Mouse (Mus musculus) stomach, embryonic 15.5 days (tissue): ENCODE results near the gene Klk1b11. TPM values are rescaled to one million over a fixed set of nuclear protein-coding genes. Genes with fewer than 3 reads are reported as not detected.
"Not testable (repeated sequence)": the region's sequence is repeated elsewhere in the genome, so short reads cannot be mapped to it uniquely, and the experiment has no call there.

Source experiments
- ATAC-seq: fragments of 200-750 bp; cut with Nextera tagmentation; 2 replicates; pipeline ENCODE4 v1.8.0; 2017; ENCODE audit warnings: low read depth, moderate number of reproducible peaks, moderate TSS enrichment; ENCODE audit not compliant: insufficient read depth, low FRiP score
- H3K27ac ChIP-seq: fragments of 300-500 bp; sonication (generic); 2 replicates; pipeline ENCODE4 v1.5.1; 2015; ENCODE audit warnings: mild to moderate bottlenecking, inconsistent platforms
- H3K27me3 ChIP-seq: fragments of 300-500 bp; sonication (generic); replicated peaks from 2 replicates; pipeline ENCODE4 v1.6.1; 2015; ENCODE audit warnings: inconsistent platforms
- H3K36me3 ChIP-seq: fragments of 300-500 bp; sonication (generic); 2 replicates; pipeline ENCODE4 v1.6.1; 2015; ENCODE audit warnings: inconsistent platforms
- H3K4me1 ChIP-seq: fragments of 300-500 bp; sonication (generic); 2 replicates; pipeline ENCODE4 v1.6.1; 2015; ENCODE audit warnings: inconsistent platforms
- H3K4me2 ChIP-seq: fragments of 300-500 bp; sonication (generic); 2 replicates; pipeline ENCODE4 v1.6.1; 2015; ENCODE audit warnings: mild to moderate bottlenecking, inconsistent platforms
- H3K4me3 ChIP-seq: fragments of 300-500 bp; sonication (generic); replicated peaks from 2 replicates; pipeline ENCODE4 v1.5.1; 2015; ENCODE audit warnings: inconsistent platforms
- H3K9ac ChIP-seq: fragments of 300-500 bp; sonication (generic); 2 replicates; pipeline ENCODE4 v1.6.1; 2015; ENCODE audit warnings: inconsistent platforms
- H3K9me3 ChIP-seq: fragments of 300-500 bp; sonication (generic); 2 replicates; pipeline ENCODE4 v1.6.1; 2016; ENCODE audit warnings: inconsistent platforms
- WGBS: fragments of 180-500 bp; shearing (Covaris S2); methylation state at CpG from one replicate; pipeline ENCODE4 v1.1.7; 2015; 5-methylcytosine and 5-hydroxymethylcytosine counted together
- polyA plus RNA-seq: library from polyadenylated mRNA; unstranded; fragments of >200 nt; fragmentation: Nextera tagmentation; extraction: Ambion mirVana; gene quantifications from 2 replicates; pipeline ENCODE4 v1.2.1, GENCODE M21; 2015

The Klk1b11 gene
- 0.26 TPM in 1 of 2 replicates, not detected in the other for polyA plus RNA-seq

DNA sequence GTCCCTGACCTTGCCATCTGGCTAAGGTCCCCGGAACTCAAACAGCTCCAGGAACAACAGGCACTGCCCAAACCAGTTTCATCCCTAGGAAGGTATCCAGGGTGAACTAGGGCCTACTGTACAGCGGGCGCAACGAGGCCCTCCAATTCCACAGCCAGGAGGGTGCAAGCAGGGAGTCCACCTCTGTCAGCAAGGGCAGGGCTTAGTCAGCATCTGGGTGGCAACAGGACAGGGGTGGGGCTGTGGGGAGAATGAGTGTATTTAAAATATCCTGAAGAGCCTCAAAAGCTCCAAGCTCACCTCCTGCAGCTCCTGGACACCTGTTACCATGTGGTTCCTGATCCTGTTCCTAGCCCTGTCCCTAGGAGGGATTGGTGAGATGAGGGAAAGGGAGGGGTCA, at the start of gene Klk1b11:
TSS of gene Klk1b11 (plus strand) at position 301 of the 400 bp plus-strand sequence.
- H3K9ac ChIP-seq, H3K27me3 ChIP-seq, H3K27ac ChIP-seq, H3K4me2 ChIP-seq, H3K9me3 ChIP-seq, H3K4me1 ChIP-seq, H3K36me3 ChIP-seq, ATAC-seq, H3K4me3 ChIP-seq: not testable (repeated sequence)
- 75% methylated on average over 4 of the region's 4 CpGs for WGBS

DNA sequence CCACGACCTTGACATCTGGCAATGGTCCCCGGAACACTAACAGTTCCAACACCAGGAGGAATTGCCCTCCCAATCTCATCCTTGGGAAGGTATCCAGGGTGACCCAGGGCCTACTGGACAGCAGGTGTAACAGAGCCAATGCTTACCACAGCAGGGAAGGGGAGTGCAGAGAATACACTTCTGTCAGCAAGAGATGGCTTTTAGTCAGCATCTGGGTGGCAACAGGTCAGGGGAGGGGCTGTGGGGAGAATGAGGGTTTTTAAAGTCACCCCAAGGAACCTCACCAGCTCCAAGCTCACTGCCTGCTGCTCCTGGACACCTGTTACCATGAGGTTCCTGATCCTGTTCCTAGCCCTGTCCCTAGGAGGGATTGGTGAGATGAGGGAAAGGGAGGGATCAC, 45.3 kb upstream of the Klk1b11 start, which contains the start of gene Klk1b8:
TSS of gene Klk1b8 (plus strand) at position 301 of the 400 bp plus-strand sequence.
- H3K9me3 ChIP-seq: no peaks in the 10 kb centered on the region
- ATAC-seq: no peak
- H3K27ac ChIP-seq: no peak within 1 kb of the TSS
- H3K4me2 ChIP-seq: no peak within 1 kb of the TSS
- no peaks in the 10 kb centered on the region for H3K27me3 ChIP-seq
- no peak within 1 kb of the TSS for H3K9ac ChIP-seq
- no peaks in the 10 kb centered on the region for H3K36me3 ChIP-seq
- H3K4me1 ChIP-seq: no peaks in the 10 kb centered on the region
- WGBS: 69% methylated on average over 2 of the region's 2 CpGs
- H3K4me3 ChIP-seq: no peak within 1 kb of the TSS

DNA sequence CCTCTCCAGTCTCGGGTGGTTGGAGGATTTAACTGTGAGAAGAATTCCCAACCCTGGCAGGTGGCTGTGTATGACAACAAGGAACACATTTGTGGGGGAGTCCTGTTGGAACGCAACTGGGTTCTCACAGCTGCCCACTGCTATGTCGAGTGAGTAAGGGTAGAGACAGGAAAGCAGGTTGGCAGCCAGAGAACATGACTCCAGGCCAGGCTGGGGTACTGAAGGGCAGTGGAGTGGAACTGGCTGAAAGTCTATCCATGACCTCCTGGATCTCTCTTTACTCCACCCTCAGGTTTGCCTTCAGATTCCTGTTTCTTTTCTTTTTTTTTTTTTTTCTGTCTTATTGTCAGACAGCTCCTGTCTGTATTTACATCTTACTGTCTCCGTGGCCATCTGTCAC, 43.0 kb upstream of the Klk1b11 start:
- Histone ChIP-seq H3K27ac (no peak overlapping the region), H3K4me1 (no peaks in the 10 kb centered on the region), H3K36me3 (no peaks in the 10 kb centered on the region), H3K9me3 (no peaks in the 10 kb centered on the region), H3K4me2 (no peak overlapping the region), H3K4me3 (no peak overlapping the region), H3K9ac (no peak overlapping the region), H3K27me3 (no peaks in the 10 kb centered on the region)
- no peak for ATAC-seq
- WGBS: 52% methylated on average over 4 of the region's 4 CpGs

DNA sequence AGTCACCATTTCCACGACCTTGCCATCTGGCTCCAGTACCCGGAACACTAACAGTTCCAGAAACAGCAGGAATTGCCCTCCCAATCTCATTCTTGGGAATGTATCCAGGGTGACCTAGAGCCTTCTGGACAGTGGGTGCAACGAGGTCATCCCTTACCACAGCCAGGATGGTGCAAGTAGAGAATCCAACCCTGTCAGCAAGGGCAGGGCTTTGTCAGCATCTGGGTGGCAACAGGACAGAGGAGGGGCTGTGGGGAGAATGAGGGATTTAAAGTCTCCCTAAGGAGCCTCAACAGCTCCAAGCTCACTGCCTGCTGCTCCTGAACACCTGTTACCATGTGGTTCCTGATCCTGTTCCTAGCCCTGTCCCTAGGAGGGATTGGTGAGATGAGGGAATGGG, 29.2 kb upstream of the Klk1b11 start, which contains the start of gene Klk1b1:
TSS of gene Klk1b1 (plus strand) at position 301 of the 400 bp plus-strand sequence.
- Histone ChIP-seq H3K4me1 (no peaks in the 10 kb centered on the region), H3K4me2 (no peak within 1 kb of the TSS), H3K36me3 (no peaks in the 10 kb centered on the region), H3K27me3 (no peaks in the 10 kb centered on the region), H3K9ac (no peak within 1 kb of the TSS), H3K9me3 (no peaks in the 10 kb centered on the region), H3K4me3 (no peak within 1 kb of the TSS), H3K27ac (no peak within 1 kb of the TSS)
- ATAC-seq: no peak
- 70% methylated on average over 3 of the region's 3 CpGs for WGBS

DNA sequence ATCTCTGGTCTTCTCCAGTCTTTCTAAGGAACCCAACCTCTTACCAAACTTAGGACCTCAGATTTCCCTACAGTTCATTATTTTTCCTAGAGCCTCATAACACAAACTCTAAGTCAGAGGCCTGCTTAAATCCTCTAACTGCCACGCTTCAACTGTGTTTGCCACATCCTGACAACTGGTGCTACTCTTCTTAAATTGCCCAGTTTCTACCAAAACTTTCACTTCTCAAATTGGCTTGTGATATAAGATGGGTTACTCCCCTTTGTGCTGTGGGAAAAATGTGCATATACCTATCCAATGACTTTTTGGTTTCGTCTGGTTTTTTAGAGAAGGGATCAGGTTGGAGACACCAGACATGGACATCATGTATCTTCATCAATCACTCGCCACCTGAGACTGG, 28.6 kb upstream of the Klk1b11 start:
- H3K9ac ChIP-seq: no peak overlapping the region
- no peak overlapping the region for H3K4me2 ChIP-seq
- no peak overlapping the region for H3K27ac ChIP-seq
- H3K9me3 ChIP-seq: no peaks in the 10 kb centered on the region
- no peaks in the 10 kb centered on the region for H3K4me1 ChIP-seq
- no peak for ATAC-seq
- H3K36me3 ChIP-seq: no peaks in the 10 kb centered on the region
- H3K4me3 ChIP-seq: no peak overlapping the region
- no peaks in the 10 kb centered on the region for H3K27me3 ChIP-seq
- 82% methylated on average over 3 of the region's 3 CpGs for WGBS

DNA sequence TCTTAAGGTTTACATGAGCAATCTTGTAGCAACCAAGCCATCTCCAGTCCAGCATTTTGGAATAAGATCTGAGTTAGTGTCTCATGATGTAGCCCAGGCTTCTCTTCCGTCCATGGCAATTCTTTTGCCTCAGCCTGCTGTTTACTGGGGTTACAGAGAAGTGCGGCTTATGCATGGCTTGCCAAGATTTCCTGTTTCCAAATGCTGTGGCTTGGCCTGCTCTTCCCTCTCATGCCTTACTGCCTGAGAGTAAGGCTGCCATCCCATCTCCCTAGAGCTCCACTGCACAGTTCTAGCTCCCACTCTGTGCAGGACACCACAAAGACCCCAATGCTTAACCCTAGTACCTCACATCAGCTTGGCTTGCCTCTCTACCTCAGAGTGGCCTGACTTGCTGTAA, 28.1 kb upstream of the Klk1b11 start:
- Histone ChIP-seq H3K4me2 (no peak overlapping the region), H3K9ac (no peak overlapping the region), H3K27ac (no peak overlapping the region), H3K36me3 (no peaks in the 10 kb centered on the region), H3K4me1 (no peaks in the 10 kb centered on the region), H3K9me3 (no peaks in the 10 kb centered on the region), H3K27me3 (no peaks in the 10 kb centered on the region), H3K4me3 (no peak overlapping the region)
- 76% methylated on average over 2 of the region's 2 CpGs for WGBS
- no peak for ATAC-seq

DNA sequence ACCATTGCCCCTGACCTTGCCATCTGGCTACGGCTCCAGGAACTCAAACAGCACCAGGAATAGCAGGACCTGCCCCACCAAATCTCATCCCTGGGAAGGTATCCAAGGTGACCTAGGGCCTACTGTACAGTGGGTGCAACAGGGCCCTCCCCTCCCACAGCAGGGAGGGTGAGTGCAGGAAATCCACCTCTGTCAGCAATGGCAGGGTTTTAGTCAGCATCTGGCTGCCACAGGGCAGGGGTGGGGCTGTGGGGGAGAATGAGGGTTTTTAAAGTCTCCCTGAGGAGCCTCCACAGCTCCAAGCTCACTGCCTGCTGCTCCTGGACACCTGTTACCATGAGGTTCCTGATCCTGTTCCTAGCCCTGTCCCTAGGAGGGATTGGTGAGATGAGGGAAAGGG, 19.9 kb upstream of the Klk1b11 start, which contains the start of gene Klk1b9:
TSS of gene Klk1b9 (plus strand) at position 301 of the 400 bp plus-strand sequence.
- H3K27me3 ChIP-seq: not testable (repeated sequence)
- 77% methylated on average over 1 of the region's 1 CpGs for WGBS

DNA sequence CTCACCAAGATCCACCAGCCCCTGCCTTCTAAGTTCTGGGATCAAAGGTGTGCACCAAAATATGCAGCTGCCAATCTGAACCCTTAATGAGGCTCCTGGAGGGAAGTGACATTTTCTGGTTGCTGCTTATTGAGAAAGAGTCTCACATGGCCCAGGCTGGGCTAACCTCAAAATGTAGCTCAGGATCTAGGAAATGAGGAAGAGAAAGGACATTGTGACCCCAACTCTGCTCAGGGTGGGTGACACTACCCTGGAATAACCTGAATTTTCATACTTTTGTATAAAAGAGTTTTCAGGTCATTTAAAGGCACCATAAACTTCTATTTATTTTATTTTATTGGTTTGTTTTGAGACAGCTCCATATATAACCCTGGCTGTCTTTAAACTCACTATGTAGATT, 10.0 kb upstream of the Klk1b11 start:
- no peak for ATAC-seq

More for the DNA sequence above, 19.9 kb upstream of the Klk1b11 start, which contains the start of gene Klk1b9:
- H3K4me2 ChIP-seq, H3K9me3 ChIP-seq, H3K36me3 ChIP-seq, H3K4me1 ChIP-seq, H3K27ac ChIP-seq, H3K4me3 ChIP-seq, H3K9ac ChIP-seq, ATAC-seq: not testable (repeated sequence)

DNA sequence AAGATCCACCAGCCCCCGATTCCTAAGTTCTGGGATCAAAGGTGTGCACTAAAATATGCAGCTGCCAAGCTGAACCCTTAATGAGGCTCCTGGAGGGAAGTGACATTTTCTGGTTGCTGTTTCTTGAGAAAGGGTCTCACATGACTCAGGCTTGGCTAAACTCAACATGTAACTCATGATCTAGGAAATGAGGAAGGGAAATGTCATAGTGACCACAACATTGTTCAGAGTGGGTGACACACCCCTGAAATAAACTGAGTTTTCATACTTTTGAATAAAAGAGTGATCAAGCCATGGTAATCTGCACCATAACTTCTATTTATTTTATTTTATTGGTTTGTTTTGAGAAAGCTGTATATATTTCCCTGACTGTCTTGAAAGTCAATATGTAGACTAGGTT, 856 bp upstream of the Klk1b11 start:
- H3K27ac ChIP-seq, H3K4me2 ChIP-seq, H3K27me3 ChIP-seq, H3K9ac ChIP-seq, H3K36me3 ChIP-seq, H3K4me1 ChIP-seq, ATAC-seq, H3K9me3 ChIP-seq, H3K4me3 ChIP-seq: not testable (repeated sequence)
- WGBS: 61% methylated on average over 1 of the region's 1 CpGs

More for the DNA sequence above, 10.0 kb upstream of the Klk1b11 start:
- H3K4me1 ChIP-seq: no peaks in the 10 kb centered on the region
- H3K27ac ChIP-seq: no peak overlapping the region
- H3K36me3 ChIP-seq: no peaks in the 10 kb centered on the region
- no peak overlapping the region for H3K4me2 ChIP-seq
- H3K9ac ChIP-seq: no peak overlapping the region
- no peaks in the 10 kb centered on the region for H3K27me3 ChIP-seq
- H3K9me3 ChIP-seq: no peaks in the 10 kb centered on the region
- no peak overlapping the region for H3K4me3 ChIP-seq

DNA sequence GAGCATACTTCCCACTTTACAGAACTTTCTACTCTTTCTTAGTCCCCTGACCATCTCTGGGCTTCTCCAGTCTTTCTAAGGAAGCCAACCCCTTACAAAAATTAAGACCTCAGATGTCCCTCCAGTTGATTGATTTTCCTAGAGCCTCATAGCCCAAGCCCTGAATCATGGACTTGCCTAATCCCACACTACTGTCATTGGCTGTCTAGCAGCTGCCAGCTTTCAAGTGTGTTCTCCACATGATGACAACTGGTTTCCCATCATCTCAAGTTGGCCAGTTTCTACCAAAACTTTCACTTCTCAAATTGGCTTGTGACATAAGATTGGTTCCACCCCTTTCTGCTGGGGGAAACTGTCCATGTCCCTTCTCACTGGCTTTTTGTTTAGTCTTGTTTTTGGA, 9.2 kb downstream of the Klk1b11 start:
- Histone ChIP-seq H3K4me1 (no peaks in the 10 kb centered on the region), H3K27ac (no peak overlapping the region), H3K9ac (no peak overlapping the region), H3K4me3 (no peak overlapping the region), H3K4me2 (no peak overlapping the region), H3K27me3 (no peaks in the 10 kb centered on the region), H3K9me3 (no peaks in the 10 kb centered on the region), H3K36me3 (no peaks in the 10 kb centered on the region)
- no peak for ATAC-seq

DNA sequence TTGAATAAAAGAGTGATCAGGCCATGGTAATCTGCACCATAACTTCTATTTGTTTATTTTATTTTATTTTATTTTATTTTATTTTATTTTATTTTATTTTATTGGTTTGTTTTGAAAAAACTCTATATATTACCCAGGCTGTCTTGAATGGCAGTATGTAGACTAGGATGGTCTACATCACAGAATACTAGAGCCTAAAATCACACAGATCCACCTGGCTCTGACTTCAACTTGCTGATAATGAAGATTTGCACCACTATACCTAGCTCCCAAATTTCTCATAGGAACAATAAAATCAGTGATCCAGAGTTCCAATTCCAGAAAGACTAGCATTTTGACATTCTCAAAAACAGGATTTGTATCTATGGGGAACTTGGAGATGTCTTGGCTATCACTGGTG, 16.2 kb downstream of the Klk1b11 start, which contains the start of gene Klk1b26:
TSS of gene Klk1b26 (plus strand) at position 301 of the 400 bp plus-strand sequence.
- not testable (repeated sequence) for H3K27me3 ChIP-seq, H3K27ac ChIP-seq, H3K4me2 ChIP-seq, H3K9ac ChIP-seq, H3K4me3 ChIP-seq, ATAC-seq, H3K4me1 ChIP-seq, H3K9me3 ChIP-seq, H3K36me3 ChIP-seq

DNA sequence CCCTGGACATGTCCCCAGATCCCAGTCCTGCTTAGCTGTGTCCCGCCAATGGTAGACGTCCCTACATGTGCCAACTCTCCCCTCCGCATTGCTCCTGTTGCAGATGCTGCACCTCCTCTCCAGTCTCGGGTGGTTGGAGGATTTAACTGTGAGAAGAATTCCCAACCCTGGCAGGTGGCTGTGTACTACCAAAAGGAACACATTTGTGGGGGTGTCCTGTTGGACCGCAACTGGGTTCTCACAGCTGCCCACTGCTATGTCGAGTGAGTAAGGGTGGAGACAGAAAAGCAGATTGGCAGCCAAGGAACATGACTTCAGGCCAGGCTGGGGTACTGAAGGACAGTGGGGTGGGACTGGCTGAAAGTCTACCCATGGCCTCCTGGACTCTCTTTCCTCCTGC, 19.0 kb downstream of the Klk1b11 start:
- H3K27me3 ChIP-seq, H3K36me3 ChIP-seq, ATAC-seq, H3K27ac ChIP-seq, H3K9ac ChIP-seq, H3K4me3 ChIP-seq, H3K4me1 ChIP-seq, H3K4me2 ChIP-seq, H3K9me3 ChIP-seq: not testable (repeated sequence)
- WGBS: 76% methylated on average over 6 of the region's 6 CpGs

DNA sequence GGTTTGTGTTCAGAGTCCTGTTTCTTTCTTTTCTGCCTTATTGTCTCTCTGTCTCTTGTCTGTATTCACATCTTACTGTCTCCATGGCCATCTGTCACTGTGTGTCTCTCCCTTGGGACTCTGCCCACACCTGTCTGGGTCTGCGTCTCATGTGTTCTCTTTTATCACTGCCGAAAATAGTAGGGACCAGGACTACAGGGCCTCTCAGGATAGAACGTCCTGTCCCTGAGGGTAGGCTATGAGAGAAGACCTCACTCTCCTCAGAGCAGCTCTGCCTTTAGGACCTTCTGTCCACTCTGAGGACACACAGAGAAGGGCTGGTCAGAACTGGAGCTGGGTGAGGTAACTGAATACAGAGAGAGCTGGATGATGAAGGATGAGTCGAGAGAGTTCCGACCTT, 19.4 kb downstream of the Klk1b11 start:
- Histone ChIP-seq H3K9me3 (no peaks in the 10 kb centered on the region), H3K36me3 (no peaks in the 10 kb centered on the region), H3K4me2 (no peak overlapping the region), H3K27me3 (no peaks in the 10 kb centered on the region), H3K27ac (no peak overlapping the region), H3K9ac (no peak overlapping the region), H3K4me1 (no peaks in the 10 kb centered on the region), H3K4me3 (no peak overlapping the region)
- WGBS: 81% methylated on average over 5 of the region's 5 CpGs
- ATAC-seq: no peak
